Mouse (Mus musculus) common myeloid progenitor, adult 5-6 weeks (primary cell): Measurements from ENCODE around the gene Olfr1392. TPM values are rescaled to one million over a fixed set of nuclear protein-coding genes. Genes with fewer than 3 reads are reported as not detected.
"Not testable (repeated sequence)": the region's sequence is repeated elsewhere in the genome, so short reads cannot be mapped to it uniquely, and the experiment has no call there.

ENCODE experiments used
- ATAC-seq: replicated peaks from 2 replicates; pipeline ENCODE4 v1.8.0; 2016; ENCODE audit warnings: low read depth, mild to moderate bottlenecking, moderate TSS enrichment, inconsistent platforms; ENCODE audit not compliant: poor library complexity, severe bottlenecking
- total RNA-seq: library from RNA; stranded (forward); fragments of 200-1000, 187-1606 nt; gene quantifications from 2 replicates; pipeline ENCODE4 v1.2.3, GENCODE M21; 2017

The Olfr1392 gene
- total RNA-seq, result not detected in 2 replicates

- ATAC-seq, result not testable (repeated sequence)
Measured at GRCm38 (mm10) chr11:49284982-49285381, at the start of gene Olfr1392. Olfr1392 (plus strand) TSS chr11:49285282.

GRCm38 (mm10) chr11:49235459-49236207 is 49.4 kb upstream of the Olfr1392 start:
- ATAC-seq, result peak; percentile 50; the same call in 1 of the 2 replicates

GRCm38 (mm10) chr11:49236891-49237290 is 48.2 kb upstream of the Olfr1392 start:
- no peak for ATAC-seq

- ATAC-seq, result peak; percentile 53
Measured at GRCm38 (mm10) chr11:49237532-49237931, 47.5 kb upstream of the Olfr1392 start.

- ATAC-seq, result no peak
Measured at GRCm38 (mm10) chr11:49240310-49240709, 44.8 kb upstream of the Olfr1392 start.

- ATAC-seq, result no peak
Measured at GRCm38 (mm10) chr11:49240874-49241273, 44.2 kb upstream of the Olfr1392 start.

- ATAC-seq, result peak; percentile 33
Measured at GRCm38 (mm10) chr11:49241471-49241870, 43.6 kb upstream of the Olfr1392 start.

- no peak for ATAC-seq
Measured at GRCm38 (mm10) chr11:49242944-49243626, 42.0 kb upstream of the Olfr1392 start.

- peak; percentile 66 for ATAC-seq
Measured at GRCm38 (mm10) chr11:49243727-49244594, 41.1 kb upstream of the Olfr1392 start, which contains the start of gene Mgat1. Mgat1 (plus strand) TSS chr11:49244191.

- no peak for ATAC-seq
Measured at GRCm38 (mm10) chr11:49244595-49244930, 40.5 kb upstream of the Olfr1392 start.

- no peak for ATAC-seq
Measured at GRCm38 (mm10) chr11:49245176-49245575, 39.9 kb upstream of the Olfr1392 start.

- ATAC-seq, result no peak
Measured at GRCm38 (mm10) chr11:49245634-49246415, 39.3 kb upstream of the Olfr1392 start.

GRCm38 (mm10) chr11:49246523-49246922 is 38.6 kb upstream of the Olfr1392 start:
- ATAC-seq, result no peak

- ATAC-seq, result no peak
Measured at GRCm38 (mm10) chr11:49247255-49247654, 37.8 kb upstream of the Olfr1392 start.

- ATAC-seq, result no peak
Measured at GRCm38 (mm10) chr11:49248226-49248973, 36.7 kb upstream of the Olfr1392 start.

GRCm38 (mm10) chr11:49248974-49249700 is 35.9 kb upstream of the Olfr1392 start:
- no peak for ATAC-seq

GRCm38 (mm10) chr11:49249811-49250421 is 35.2 kb upstream of the Olfr1392 start:
- peak; percentile 55 for ATAC-seq
